Mouse (Mus musculus): ENCODE results near the gene Nrip1. TPM values are rescaled to one million over a fixed set of nuclear protein-coding genes. Genes with fewer than 3 reads are reported as not detected.
"Not testable (repeated sequence)": the region's sequence is repeated elsewhere in the genome, so short reads cannot be mapped to it uniquely, and the experiment has no call there.

Gene Nrip1
- 10 to 100 TPM; 55.8 to 57.8 TPM for total RNA-seq (2021)

DNA sequence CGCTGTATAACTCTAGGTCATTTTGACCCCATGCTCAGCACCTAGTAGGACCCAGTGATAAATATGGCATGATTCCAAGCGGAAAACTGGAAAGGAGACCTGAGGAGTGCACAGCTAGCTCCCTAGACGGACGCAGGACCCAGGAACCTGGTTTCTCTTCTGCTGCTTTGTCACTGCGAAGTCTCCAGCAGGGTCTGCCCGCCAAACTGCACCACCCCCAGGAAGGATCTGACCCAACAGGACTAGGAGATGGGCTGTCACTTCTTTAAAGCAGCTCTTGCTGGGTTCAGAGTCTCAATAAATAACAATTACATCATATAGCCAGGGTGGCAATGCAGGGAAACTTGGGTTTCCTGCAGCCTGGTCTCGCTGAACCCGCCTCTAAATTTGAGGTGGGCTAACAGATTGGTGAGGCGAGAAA is at the start of gene Nrip1:
Gene Nrip1, minus strand, starts transcription at position 157 of the 421 bp plus-strand sequence.
- intact Hi-C loops (cut with DNase I) = loop anchor here (2.0 to 10.0 kb wide), 6 partner anchors 51 to 606 kb away; partner anchors contain the start of gene Hspa13
- peak; percentile 67 to 69 for DNase-seq (ENCODE audit: low spot score in 2 of 2)

DNA sequence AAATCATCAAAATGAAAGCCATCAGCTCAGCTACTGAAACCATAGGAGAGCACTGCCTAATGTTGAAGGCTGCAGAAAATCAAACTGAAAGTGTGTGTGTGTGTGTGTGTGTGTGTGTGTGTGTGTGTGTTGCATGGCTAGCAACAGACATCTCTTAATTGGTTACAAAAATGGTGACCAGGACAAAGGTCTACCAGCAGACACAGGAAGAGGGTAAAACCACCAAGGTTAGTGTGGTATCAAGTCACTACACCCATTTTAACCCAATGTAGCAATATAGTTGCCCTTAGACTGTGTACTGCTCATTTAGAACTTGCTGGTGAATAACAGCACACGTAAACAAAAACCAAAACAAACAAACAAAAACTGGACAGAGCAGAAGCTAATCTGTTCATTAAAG is 48.9 kb upstream of the Nrip1 start:
- intact Hi-C loops (cut with DNase I) = no loop called here
- DNase-seq (ENCODE audit: low spot score in 2 of 2) = no peak

DNA sequence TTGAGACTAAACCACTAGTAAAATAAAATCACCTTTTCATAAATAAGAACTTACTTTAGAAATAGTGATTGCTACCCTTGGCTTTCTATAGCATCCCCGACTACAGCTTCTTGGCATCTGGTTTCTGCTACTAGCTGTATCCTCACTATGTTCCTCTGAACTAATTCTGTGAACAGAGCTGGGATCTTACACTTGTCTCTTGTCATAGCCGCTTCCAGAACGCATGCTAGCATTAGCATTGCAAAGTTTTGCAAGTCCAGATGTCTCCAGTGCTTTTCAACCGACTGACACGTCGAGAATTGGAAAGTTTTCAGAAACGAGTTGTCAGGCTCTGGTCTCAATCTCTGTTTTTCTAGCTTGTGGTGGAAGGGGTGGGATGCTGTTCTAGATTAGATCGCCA is 46.2 kb upstream of the Nrip1 start:
- intact Hi-C loops (cut with DNase I) = no loop called here

DNA sequence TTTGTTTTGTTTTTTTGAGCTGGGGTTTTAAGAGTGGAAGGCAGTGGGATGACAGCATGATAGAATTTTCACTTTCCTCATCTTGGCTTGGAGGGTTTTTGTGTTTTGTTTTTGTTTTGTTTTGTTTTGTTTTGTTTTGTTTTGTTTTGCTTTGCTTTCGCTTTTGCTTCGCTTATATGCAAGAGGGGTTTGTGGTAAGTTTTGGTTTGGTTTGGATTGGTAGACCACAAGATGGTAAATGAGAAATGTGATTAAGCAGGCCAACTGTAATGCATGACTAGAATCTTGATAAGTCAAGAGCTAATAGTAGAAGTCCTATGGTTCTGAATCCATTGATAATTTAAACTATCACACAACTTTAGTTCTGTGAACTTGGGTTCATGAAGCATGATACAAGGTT is 42.9 kb upstream of the Nrip1 start:
- intact Hi-C loops (cut with DNase I) = no loop called here
- no peak for DNase-seq (ENCODE audit: low spot score in 2 of 2)

More for the DNA sequence above, 46.2 kb upstream of the Nrip1 start:
- DNase-seq (ENCODE audit: low spot score in 2 of 2) = no peak

DNA sequence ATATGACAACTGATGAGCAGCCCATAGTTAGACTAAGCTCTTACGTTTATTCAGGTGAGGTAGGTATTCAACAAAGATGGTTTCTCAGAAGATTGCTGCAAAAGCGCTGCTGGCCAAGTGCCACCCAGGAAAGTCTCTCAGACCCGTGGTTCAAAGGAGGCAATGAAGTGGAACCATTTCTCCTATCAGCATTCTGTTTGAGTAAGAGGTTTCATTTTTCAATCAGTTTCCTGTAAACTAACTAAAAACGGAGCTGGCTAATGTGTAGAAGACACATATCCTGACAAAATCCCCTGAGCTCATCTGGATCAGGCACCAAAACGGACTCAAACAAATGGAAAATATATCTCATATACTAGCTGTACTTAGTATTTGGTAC is 42.4 kb upstream of the Nrip1 start:
- no peak for DNase-seq (ENCODE audit: low spot score in 2 of 2)
- intact Hi-C loops (cut with DNase I) = no loop called here

DNA sequence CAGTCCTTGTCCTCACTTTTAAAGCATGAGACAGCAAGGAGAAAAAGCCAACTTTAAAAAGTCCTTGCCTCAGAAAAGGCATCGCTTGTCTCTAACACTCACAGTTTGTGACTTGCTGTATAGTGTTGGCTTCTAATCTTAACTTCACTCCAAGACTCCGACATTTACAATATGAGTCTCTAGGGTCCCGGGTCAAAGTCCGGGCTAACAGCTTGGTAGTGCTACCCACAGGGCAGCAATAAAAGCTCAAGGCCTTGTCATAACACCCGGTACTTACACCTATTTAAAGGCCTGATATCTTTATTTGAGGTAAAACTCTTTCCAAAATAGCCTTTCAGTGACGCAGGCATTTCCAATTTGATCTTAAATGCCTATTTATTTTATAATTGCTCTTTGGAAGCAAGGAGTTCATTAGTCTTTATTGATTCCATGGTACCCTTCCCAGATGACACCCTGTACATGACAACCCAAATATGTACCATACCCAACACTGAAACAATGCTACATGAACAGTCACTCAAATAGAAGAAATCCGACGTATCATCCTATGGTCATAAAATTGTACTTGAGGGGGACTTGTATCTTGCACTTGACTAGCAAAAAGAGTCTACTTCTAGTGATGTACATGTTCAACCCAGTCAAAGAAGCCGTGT is 41.9 kb upstream of the Nrip1 start:
- DNase-seq (ENCODE audit: low spot score in 2 of 2) = no peak
- intact Hi-C loops (cut with DNase I) = no loop called here

DNA sequence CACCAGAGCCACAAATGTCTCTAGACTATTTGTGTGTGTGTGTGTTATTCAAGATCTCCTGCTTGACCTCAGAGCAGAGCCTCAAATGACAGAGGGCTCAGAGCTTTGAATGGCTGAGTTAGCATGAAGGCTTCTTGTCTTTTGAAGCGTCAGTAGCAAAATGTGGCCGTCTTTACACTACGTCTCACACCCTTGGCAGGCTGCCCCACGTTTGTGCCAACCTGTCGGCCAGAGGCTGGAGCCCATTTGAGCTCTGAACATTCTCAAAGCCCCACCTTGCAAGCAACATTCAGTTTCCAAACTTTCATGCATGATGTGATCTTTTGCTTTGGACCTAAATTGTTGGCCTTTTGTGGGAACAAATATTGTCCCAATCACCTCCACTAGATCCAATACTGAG is 40.9 kb upstream of the Nrip1 start:
- no peak for DNase-seq (ENCODE audit: low spot score in 2 of 2)
- intact Hi-C loops (cut with DNase I) = no loop called here

DNA sequence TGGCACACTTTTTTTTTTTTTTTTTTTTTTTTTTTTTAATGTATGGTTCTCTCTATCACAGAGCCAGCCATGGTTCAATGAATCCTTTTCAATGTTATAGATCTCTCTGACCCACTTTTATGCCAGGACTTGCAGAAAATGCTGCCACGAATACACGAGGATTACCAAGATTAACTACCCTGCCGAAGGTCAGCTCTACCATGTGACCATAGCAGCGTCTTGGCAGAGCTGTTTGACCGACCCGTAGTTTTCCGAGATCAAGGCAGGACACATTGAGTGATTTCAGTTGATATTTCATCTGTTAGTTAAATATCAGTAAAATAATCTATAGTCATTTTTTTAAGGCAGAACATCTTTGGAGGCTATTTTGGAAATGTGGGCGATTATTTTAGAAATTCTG is 40.0 kb upstream of the Nrip1 start:
- no peak for DNase-seq (ENCODE audit: low spot score in 2 of 2)
- intact Hi-C loops (cut with DNase I) = no loop called here

DNA sequence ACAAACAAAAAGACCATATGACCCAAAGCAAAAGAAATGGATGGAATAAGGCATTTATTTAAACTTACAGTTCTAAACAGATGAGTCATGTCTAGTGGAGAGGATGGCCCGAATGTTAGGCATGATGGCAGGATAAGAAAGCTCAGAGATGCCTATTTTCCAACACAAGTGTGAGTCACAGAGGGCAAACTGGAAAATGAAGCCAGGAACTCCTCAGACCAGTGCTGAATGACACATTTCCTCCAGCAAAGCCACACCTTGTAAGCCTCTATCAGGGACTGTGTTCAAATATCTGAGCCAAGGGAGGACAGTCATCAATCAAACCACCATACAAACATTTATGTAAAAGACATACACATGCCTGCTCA is 35.7 kb upstream of the Nrip1 start:
- no peak for DNase-seq (ENCODE audit: low spot score in 2 of 2)
- intact Hi-C loops (cut with DNase I) = no loop called here

DNA sequence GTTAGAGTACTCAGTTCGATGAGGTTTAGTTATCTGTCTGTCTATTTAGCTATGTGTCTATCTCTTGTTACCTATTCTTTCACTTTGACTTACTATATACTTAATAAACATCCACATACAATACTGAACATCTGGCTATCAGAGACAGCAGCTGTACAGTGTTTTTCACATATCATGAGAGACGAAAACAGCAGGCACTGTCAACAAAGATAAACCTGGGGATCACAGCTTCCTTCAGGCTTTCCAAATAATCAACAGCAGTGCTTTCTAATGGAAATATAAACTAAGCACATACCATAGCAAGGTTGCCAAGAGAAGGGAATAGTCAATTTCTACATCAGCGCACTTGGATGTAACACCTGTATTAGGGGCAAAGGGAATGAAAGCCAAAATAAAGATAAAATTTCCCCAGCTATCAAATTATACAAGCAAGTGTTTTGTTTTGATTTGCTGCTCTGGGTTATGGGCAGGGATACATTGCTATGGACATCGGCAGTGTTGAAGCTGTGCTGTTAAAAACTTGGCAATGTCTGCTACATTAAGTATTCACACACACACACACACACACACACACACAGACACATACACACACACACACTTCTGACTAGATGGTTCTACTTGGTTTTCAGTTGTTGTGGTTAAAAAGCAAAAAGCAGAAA is 35.2 kb upstream of the Nrip1 start:
- intact Hi-C loops (cut with DNase I) = no loop called here
- DNase-seq (ENCODE audit: low spot score in 2 of 2) = no peak

DNA sequence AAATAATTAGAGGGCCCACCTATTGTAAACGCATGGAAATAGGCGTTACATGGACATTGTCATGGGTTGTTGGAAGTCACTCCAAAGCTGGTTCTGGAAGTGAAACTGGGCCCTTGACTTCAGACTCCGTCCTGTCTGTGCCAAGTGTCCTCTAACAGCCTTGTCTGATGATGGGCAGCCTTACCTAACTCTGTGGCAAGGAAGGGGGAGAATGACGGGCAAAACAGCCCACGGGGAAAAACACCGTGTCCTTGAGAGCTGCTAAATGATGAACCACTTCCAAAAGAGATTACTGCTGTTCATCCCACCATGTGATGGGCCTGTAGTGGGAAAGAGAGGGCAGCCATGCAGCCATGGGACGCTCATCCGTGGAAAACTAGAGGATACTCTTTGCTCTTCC is 34.6 kb upstream of the Nrip1 start:
- no peak for DNase-seq (ENCODE audit: low spot score in 2 of 2)
- intact Hi-C loops (cut with DNase I) = no loop called here

DNA sequence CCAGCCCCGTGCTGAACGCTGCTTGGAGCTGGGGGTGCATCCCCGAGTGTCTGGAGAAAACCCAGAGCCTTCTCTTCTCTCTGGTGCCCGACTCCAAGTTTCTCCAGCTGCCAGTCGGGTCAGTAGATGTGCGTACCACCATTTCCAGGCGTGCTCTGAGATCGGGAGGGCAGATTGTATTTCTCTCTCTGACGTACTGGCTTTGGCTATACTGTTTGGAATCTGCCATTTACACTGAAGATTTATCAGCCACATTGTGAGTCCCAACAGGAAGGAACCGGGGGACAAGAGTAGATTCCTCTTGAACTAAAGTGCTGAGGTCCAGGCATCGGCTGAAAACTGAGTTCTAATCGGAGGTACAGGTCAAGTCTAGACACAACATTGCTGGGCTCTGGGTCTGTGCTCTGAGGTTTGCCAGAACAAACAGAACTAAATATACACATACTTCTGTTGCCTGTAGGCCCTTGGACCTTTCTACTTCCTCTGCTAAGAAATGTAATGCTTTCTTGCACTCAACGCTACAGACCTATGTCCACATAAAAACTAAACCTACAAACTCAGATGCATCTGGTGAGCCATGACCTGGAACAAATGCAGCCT is 33.8 kb upstream of the Nrip1 start:
- intact Hi-C loops (cut with DNase I) = no loop called here

DNA sequence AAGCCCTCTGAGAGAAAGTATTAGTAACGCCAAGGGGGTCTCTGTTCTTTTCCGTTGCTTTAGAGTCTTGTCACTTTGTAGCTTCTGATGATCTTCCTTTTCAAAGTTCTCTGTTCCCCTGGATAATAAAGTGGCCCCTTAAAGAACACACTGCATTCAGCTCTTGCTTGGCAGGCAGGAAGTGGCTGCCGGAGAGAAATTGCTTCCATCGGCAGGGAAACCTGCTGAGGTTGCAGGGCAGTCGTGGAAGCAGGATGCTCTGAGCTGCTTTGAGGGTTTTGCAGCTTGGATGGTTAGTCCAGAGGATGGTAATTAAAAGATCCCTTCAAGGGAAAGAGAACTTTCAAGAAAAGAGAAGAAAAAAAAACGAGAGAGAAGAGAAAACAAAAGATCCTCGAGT is 33.3 kb upstream of the Nrip1 start:
- intact Hi-C loops (cut with DNase I) = no loop called here
- DNase-seq (ENCODE audit: low spot score in 2 of 2) = no peak

More for the DNA sequence above, 33.8 kb upstream of the Nrip1 start:
- DNase-seq (ENCODE audit: low spot score in 2 of 2) = no peak

DNA sequence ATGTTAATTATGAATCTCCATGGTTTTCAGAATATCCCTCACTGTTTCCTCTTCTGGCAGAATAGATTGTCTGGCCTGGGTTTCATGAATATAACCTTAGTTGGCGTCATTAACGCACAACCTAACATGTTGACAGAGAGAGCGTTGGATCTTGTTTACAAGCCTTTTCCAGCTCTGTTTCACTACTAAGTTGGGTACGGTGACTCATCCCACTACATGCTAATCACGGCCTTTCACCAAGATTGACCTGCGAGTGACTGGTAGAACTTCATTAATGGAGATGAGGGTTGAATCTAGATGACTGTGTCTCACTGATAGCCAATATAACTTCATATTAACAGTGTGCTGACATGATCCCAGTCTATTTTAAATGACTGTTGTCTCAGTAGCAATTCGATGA is 32.7 kb upstream of the Nrip1 start:
- intact Hi-C loops (cut with DNase I) = no loop called here

DNA sequence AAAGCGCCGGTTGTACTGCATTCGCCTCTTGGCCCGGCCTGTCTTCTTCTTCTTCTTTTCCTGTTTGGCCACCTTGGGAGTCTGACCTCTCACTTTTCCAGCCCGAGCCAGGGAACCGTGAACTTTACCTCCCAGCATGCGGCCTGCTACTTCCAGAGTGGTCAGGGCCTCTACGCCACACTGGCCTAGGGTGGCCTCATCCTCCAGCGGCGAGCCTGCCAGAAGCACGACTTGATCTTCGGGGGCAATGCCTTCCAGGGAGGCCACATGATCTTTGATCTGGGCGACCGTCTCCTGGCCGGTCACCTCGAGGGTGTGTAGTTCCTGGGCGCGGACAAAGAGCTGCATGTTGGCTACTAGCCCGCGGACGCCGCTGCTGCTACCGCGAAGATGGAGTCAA is 29.7 kb upstream of the Nrip1 start:
- DNase-seq (ENCODE audit: low spot score in 2 of 2); intact Hi-C loops (cut with DNase I): not testable (repeated sequence)

More for the DNA sequence above, 32.7 kb upstream of the Nrip1 start:
- no peak for DNase-seq (ENCODE audit: low spot score in 2 of 2)

DNA sequence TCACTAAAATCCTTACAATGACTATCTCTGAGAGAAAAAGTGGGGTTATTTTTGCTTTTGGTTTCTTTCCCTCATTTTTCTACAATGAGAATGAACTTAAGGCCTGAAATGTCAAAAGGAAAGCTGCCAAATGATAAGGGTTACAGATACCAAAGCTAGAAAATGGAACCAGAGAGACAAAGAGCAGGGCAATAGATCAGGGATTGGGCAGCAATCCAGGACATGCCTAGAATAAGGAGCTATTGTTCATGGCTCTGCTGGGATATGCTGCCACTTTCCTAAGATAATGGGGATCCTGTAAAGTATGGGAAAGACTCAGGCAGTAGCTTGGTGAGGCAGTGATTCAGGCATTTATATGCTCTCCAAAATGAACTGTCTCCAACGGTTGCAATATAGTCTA is 22.9 kb upstream of the Nrip1 start:
- intact Hi-C loops (cut with DNase I) = no loop called here

DNA sequence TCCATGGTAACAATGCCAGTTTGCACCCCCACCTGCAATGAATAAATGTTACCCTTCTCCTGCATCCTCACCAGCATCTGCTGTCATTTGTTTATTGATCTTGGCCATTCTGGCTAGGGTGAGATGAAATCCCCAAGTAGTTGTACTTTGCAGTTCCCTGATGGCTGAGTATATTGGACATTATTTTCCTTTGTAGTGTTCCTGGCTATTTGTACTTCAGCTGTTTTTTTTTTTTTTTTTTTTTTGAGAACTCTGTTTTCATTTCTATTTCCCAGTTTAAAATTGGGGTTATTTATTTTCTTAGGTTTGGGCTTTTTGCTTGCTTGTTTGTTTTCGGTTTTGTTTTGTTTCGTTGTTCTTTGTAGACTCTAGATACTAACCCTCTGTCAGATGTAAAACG is 19.6 kb upstream of the Nrip1 start:
- no peak for DNase-seq (ENCODE audit: low spot score in 2 of 2)
- intact Hi-C loops (cut with DNase I) = no loop called here

More for the DNA sequence above, 22.9 kb upstream of the Nrip1 start:
- no peak for DNase-seq (ENCODE audit: low spot score in 2 of 2)

DNA sequence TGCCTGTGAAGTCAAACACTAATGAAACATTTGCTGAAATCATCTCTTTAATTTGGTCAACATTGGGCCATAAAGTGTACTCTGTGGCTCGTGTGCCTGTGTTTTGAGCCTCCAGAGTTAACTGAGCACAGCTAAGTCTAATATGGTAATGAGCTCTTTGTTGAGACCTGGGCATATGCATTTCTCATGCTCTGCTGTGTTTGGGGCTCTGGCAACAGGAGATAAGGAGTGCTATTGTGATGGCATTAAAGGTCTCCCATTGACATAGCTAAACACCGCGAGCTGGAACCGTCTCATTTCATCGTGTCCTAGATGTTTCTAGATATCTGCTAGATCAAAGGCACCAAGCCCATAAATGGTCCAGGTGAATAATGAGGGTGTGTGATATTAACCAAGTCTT is 12.9 kb upstream of the Nrip1 start:
- intact Hi-C loops (cut with DNase I) = no loop called here
- DNase-seq (ENCODE audit: low spot score in 2 of 2) = no peak

DNA sequence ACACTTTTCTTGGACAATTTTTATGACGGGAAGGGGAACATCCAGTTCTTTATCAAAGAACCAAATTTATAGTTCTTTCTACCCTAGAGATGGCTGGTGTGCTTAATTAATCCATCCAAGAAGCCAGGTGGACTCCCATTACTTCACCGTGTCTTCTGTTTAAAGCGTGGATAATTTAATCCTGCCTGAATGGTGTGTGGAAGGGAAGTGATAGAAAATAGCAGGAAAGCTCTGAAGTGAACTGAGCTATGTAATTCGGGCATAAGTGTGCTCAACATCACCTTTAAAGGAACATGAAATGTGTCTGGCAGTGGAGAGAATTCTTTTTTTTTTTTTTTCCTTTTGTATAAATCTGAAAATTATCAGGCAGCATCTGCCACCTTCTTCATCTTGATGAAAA is 12.4 kb upstream of the Nrip1 start:
- DNase-seq (ENCODE audit: low spot score in 2 of 2) = no peak
- intact Hi-C loops (cut with DNase I) = no loop called here

DNA sequence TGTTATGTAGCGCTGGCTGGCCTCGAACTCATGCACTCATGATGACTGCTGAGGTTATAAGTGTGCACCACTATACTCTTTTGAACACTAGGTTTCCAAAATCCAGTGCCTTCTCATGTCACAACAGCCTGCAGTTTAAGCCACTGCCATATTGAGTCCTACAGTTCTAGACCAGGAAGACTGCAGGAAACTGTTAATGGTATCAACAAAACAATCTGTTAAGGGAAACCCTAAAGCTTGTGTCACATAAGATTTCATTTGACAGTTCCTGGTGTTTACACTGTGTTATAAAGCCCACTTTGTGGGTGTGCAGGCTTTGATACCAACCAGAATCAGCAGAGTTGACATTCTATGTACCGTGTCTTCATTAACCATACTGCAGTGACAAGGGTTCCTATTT is 3.6 kb upstream of the Nrip1 start:
- no peak for DNase-seq (ENCODE audit: low spot score in 2 of 2)
- intact Hi-C loops (cut with DNase I) = loop anchor here (10.0 kb wide), 1 partner anchor 388 kb away; no protein-coding TSS in a partner anchor

DNA sequence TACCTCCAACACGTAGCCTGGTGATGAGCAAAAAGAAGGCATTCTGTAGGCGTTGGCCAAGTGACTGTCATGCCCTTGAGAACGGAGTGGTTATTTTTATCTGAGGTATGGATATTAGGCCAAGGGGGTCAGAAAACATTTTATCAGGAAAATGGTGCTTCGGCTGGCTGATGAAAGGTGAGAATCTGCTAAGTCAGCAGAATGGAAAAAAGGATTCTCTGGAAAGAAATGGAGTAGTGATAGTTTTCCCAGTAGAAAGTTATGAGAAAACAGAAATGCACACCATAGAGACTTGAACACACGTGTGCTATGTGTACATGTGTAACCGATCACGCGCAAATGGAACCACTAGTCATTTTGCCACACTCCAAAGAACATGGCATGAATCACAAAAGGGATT is 3.0 kb upstream of the Nrip1 start:
- DNase-seq (ENCODE audit: low spot score in 2 of 2) = no peak
- intact Hi-C loops (cut with DNase I) = loop anchor here (10.0 kb wide), 1 partner anchor 388 kb away; no protein-coding TSS in a partner anchor

Measured in left cerebral cortex, postnatal 36 days (tissue).